Mouse (Mus musculus) induced T-regulatory cell, adult 2 months (primary cell): ENCODE measurements at regions not wholly inside any gene's neighbourhood (a gene's known extent, or its start where the extent isn't known, plus 50 kb on each side); places are given as distances from the start of the nearest gene placed in this dataset.

Experiments used
- DNase-seq: peaks from one replicate; pipeline ENCODE4 v3.0.0-alpha.2; 2012; ENCODE audit warnings: low read depth

DNA sequence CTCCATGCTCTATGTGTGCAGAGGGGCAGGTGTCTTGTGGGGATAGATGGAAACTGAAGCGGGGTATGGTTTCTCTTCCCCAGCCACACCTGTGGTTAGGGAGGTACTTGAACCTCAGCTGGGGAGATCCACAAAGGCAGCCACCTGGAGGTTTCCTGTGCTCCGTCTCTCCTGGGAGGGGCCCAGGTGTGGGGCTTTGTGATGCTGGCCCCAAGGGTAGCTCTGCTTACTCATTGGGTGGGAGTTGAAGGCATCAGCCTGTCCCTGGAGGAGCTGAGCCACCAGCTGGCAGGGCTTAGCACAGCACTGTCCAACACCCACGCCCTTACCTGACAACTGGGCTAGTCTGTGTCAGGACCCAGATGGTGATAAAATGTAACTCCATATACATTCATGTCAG lies 81.4 kb downstream of the Lhx2 start:
- DNase-seq, result no peak

DNA sequence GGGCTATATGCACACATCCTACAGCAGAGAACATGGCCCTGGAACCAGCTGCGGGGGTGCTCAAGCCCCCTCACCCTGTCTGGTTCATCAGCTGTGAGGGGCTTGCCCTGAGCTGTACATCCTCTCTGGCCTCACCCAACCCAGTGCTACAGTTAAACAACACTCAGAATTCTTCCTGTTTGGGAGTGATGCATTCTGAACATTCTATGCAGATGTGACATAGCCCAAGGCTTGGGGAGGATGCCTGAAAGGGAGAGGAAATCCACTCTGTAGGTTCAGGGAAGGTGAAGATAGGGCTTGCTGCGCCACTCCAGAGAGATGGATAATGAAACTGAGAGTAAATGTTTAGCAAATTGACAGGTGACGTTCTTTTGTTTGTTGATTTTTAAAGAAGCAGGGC lies 83.3 kb downstream of the Lhx2 start:
- DNase-seq, result no peak

- DNase-seq, result no peak
Measured at GRCm38 (mm10) chr2:38423886-38424277, 84.8 kb downstream of the Lhx2 start.

- DNase-seq, result no peak
Measured at GRCm38 (mm10) chr2:38424278-38424931, 85.3 kb downstream of the Lhx2 start.

DNA sequence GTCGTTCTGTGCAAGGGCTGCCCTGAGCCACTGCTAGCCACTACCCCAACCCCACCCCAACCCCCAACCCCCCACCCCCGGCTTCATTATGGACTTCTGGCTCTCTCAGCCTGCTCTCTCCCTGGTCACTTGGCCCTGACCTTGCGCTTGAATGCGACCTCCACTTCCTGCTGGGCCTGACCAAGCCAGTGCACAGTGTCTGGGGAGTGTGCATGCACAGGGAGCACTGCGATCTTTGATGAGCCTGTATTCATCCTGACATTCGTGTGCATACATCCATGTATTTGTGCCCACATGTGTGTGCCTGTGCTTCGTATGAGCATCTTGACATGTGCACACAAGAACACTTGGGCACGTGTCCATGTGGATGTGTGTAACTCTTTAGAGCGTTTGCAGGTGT lies 85.9 kb downstream of the Lhx2 start:
- no peak for DNase-seq

GRCm38 (mm10) chr2:38429752-38430378 lies 81.6 kb upstream of the Nek6 start:
- DNase-seq, result peak; percentile 73

- DNase-seq, result no peak
Measured at GRCm38 (mm10) chr2:38431546-38431945, 79.9 kb upstream of the Nek6 start.

DNA sequence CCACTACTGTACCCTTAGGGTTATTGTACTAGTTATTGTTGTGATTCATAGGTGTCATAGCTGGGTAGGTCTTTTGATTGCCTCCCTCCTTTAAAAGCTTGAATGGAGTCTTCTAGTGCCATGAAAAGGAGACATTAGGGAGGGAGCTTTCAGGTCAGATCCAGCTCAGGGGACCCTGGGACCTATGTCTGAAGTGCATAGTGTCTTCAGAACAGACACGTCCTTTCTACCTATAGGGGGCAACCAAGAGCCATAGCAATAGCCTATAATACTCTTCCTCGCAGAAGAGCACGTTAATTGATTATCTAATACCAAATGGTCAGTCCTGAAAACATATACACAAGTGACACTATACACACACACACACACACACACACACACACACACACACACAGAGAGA lies 77.7 kb upstream of the Nek6 start:
- peak; percentile 60 for DNase-seq

- DNase-seq, result no peak
Measured at GRCm38 (mm10) chr2:38436701-38437100, 74.7 kb upstream of the Nek6 start.

DNA sequence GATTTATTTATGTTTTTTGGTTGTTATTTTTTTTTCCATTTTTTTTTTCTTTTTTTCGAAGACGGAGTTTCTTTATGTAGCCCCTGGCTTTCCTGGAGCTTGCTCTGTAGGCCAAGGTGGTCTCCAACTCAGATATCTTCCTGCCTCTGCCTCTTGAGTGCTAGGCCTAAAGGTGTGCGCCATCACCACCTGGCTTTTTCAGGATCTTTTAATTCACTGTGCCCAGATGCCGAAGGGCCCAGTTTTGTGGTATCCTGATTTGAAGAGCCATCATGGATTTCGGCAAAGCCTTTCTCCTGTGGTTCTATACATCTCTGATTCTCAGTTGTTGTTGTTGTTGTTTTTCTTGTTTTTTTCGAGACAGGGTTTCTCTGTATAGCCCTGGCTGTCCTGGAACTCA lies 72.3 kb upstream of the Nek6 start:
- DNase-seq, result no peak

- no peak for DNase-seq
Measured at GRCm38 (mm10) chr2:38439973-38440372, 71.5 kb upstream of the Nek6 start.

DNA sequence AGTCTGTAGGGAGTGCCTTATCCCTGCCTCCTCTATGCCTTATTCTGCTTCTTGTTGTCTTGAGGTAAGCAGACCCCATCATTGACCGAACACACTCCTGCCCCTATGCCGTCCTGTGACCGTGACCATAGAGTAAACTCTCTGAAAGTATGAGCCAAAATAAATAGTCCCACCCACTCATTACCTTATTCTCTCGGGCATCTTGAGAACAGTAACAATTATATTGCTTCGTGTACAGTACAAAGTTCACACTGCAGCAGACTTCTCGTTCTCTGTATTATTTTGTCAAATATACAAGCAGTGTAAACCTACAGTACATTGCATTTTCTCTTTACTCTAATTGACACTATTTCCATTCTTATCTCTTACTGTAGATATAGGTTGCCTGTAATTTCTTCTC lies 62.4 kb upstream of the Nek6 start:
- no peak for DNase-seq

GRCm38 (mm10) chr2:38456571-38456970 lies 54.9 kb upstream of the Nek6 start:
- no peak for DNase-seq

DNA sequence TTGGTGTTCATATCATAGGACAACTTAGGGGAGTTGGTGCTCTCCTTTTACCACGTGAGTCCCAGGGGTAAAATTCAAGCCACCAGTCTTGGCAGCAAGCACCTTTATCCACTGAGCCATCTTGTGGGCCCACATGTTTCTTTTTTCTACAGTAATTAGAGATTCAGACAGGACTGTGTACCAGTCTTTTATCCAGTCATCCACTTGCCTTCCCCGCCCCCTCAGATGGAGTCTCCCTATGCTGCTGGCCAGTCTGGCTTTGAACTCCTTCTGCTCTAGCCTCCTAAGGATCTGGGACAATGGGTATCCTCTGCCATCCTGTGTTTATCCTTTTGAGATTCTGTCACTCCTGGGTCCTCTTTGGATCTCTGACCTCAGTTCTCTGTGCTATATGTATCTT lies 51.1 kb upstream of the Nek6 start:
- no peak for DNase-seq

GRCm38 (mm10) chr2:38460825-38461540 lies 50.5 kb upstream of the Nek6 start:
- DNase-seq, result no peak
